Mouse (Mus musculus): Measurements from ENCODE around the gene 1110065P20Rik.

Gene 1110065P20Rik

DNA sequence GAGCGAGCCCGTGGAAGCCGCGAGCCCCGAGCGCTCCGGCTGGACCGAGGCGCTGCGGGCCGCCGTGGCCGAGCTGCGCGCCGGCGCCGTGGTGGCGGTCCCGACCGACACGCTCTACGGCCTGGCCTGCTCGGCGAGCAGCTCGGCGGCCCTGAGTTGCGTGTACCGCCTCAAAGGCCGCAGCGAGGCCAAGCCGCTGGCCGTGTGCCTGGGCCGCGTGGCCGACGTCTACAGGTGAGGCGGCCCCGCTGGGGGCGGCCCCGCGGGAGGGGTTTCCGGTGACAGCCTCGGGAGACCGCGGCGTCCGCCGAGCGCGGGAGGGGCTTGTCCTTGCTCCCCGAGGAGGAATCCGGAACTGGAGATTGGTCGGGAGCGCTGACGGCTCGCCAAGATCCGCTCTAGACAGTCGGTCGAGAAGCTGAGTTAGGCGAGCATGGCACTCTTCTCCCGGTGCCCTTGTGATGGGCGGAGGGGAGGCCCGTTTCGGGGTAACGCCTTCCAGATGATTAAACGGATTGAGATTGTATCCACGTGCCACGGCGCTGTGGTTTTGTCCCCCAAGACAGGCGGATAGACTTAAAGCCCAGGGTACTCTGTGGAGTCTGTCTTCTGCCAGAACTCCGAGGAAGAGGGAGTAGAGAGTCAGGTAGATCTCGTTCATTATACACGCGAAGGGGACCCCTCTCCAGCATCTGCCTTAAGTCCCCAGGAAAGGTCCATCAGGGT, at the start of gene 1110065P20Rik:
Gene 1110065P20Rik, minus strand, starts transcription at position 264 of the 726 bp plus-strand sequence.
- peak; percentile 83 for DNase-seq

- no peak for DNase-seq
Measured at GRCm38 (mm10) chr4:124899906-124900305, 48.9 kb upstream of the 1110065P20Rik start.

DNA sequence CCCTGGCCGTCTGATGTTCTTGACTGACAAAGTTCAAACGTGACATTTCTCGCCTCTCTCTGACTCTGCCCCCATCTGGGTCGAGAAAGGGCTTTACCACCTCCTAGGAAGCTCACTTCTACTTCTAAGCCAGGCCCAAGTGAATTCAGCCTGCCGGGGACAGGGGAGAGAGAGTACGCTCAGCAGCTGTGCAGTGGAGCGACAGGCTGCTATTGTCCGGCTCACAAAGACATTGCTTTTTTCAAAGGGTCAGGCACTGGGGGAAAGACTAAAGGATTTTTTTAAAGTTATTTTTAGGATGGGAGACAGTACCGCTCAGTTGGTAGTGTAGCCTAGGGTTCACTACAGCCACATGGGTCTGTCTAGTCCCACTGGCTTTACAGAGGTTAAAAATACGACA, 47.4 kb upstream of the 1110065P20Rik start:
- DNase-seq: no peak

DNA sequence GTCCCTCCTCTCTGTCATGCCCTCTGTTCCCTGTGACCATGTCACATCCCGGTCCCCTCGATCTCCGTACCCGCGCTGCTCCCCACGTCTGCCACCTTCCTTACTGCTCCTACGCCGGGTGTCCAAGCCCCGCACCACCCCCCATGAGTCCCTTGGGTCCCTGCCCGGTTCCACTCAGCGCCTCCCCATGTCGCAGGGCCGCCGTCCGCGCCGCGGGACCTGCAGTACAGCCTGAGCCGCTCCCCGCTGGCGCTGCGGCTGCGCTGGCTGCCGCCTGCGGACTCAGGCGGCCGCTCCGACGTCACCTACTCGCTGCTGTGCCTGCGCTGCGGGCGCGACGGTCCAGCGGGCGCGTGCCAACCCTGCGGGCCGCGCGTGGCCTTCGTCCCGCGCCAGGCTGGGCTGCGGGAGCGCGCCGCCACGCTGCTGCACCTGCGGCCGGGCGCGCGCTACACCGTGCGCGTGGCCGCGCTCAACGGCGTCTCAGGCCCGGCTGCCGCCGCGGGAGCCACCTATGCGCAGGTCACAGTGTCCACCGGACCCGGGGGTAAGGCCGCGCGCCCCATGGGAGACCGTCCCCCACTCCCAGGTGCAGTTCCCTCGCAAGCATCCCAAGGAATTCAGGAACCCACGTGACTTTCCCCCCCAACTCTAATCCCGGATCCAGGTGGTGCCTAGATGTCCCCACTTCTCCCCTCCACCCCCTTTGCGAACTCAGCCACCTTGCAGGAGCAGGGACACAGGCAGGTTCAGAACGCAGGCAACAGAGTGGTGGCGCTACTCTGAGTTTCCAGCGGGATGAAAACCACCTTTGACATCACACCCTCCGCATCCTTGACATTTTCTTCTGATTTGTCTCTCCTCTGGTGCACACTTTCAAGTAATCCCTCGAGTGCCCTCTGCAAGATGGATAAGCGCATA, 43.8 kb upstream of the 1110065P20Rik start:
- no peak for DNase-seq

DNA sequence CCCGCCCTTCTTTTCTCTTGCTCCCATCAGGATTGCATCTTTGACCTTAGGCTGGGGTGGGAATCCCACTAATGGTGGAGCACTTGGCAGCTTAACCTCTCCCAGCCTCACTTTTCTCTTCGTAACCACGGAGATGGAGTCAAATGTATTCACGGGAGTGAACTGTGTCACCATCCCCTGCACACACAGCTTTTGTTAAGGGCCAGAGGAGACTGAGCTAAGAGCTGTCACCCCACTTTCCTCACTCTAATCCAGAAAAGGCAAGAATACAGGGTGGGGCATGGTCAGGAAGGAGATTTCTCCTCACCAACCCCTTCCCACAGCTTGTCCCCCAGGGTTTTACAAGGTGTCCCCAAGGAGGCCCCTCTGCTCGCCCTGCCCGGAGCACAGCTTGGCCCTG, 42.8 kb upstream of the 1110065P20Rik start:
- no peak for DNase-seq

DNA sequence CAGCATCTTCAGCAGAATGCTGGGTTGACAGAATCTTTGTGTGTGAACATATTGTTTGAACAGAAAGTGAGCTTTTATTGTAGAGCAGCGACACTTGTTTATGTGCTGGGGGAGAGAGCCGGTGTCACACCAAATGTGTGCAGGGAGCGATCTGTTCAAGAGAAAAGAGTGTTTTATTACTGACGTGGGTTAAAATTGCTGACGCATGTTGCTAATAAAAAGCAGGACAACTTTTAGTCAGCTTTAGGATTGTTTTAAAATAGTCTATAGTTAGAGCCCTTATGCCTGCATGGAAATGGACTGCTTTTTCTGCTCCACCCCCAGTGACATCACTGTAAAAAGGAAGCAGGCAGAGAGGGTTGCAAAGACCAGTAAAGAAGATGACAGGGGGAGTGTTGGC, 39.8 kb upstream of the 1110065P20Rik start:
- no peak for DNase-seq

DNA sequence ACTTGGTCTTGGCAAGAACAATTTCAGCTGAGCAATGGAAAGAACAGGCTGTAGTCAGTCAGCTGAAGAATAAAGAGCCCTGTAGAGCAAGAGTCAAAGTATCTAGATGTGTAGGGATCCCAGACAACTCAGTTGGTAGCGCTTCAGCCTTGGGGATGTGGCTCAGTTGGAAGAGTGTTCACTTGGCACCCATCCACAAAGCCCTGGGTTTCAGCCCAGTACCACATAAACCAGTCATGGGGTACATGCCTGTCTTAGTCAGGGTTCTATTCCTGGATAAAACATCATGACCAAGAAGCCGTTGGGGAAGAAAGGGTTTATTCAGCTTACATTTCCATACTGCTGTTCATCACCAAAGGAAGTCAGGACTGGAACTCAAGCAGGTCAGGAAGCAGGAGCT, 38.9 kb upstream of the 1110065P20Rik start:
- DNase-seq: no peak

DNA sequence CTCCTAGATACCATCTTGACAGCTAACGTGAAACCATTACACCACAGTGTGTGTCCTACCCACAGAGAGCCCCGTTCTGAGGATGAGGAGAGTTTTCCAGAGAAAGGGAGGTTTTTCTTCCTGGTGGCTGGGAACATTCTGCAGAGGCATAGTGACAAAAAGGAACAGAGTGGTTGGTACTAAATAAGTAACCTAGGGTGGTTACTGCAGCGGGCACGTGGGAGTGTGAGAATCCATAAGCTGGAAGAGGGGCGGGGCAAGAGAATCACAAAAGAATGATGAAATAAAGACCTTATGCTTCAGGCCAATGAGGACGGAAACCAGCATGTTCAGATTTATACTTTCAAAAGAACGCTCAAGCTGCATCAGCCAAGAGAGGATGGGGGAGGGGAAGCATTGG, 37.7 kb upstream of the 1110065P20Rik start:
- DNase-seq: no peak

DNA sequence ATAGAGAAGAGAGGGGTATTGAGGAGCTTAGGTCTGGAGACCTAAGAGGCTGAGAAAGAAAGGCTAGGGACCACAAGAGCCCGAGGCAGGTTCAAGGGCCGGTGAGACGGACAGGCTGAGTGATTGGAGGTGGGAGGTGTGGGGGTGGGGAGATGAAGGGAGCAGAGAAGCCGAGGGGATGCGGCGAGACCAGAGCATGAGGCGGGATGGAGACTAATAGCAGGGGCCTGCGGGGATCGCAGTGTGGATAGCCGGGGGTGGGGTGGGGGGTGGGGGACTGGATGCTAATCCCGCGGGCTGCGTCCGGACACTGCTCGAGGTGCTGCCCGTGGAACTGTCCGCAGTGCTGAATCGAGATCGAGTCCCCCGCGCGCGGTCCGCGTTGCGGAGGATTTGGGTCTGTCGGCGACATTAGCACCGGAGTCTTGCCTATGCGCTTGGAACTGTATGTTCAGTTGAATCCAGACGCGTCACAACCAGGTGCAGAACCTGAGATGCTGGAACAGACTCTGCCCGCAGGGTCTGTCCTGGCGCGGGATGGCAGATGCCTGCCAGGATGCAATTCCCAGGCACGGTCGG, 31.2 kb upstream of the 1110065P20Rik start:
- no peak for DNase-seq

DNA sequence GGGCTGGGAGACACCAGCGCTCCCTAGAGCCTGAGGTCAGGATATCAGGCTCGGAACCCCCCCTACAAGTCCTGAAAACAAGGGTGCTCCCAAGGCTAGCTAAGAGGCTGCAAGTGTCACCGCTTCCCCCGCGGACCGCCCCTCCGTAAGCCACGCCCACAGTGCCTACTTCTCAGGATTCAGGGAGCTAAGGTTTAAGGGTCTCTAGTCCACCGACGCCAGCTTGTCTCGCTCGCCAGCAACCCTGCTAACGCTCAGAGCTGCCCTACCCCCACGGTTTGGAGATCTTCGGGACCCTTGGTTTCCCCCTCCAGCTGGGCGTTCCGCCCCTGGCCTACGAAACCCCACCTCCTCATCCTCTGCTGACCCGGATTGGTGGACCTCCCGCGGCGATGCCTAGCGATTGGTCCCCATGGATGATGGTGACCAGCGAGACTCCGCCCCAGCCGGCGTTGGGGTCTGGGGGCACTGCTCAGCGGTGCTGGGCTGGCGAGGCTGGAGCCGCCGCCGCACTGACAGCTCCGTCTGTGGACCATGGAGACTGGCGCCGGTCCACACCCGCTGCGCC, 30.4 kb upstream of the 1110065P20Rik start:
- DNase-seq: no peak

- DNase-seq: no peak
Measured at GRCm38 (mm10) chr4:124880599-124880998, 29.6 kb upstream of the 1110065P20Rik start, which contains the start of gene Epha10. Gene Epha10 (plus strand): TSS chr4:124880899.

GRCm38 (mm10) chr4:124872719-124873118, 21.7 kb upstream of the 1110065P20Rik start:
- DNase-seq: no peak

GRCm38 (mm10) chr4:124861283-124862188, 10.5 kb upstream of the 1110065P20Rik start, which contains the start of gene Maneal:
Gene Maneal (minus strand): TSS chr4:124862171.
- no peak for DNase-seq

DNA sequence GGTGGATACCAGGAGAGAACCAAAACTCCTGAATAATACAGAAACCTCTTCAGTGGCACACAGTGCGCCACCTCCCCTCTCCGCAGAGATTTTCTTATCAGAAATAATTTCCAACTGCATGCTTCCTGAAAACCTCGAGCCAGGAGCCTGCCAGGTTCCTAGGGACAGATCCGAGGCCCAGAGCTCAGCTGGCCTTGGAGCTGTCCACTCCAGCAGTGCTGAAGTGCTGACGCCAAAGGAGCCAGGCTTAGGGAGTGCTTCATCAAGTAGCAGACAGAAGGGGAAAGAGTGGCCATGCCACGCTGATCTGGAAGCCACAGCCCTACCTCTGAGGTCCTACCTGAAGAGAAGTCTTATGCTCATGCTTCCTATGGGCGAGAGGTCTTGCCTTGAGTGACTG, 9.4 kb upstream of the 1110065P20Rik start:
- peak; percentile 65 for DNase-seq

- DNase-seq: no peak
Measured at GRCm38 (mm10) chr4:124858370-124858769, 7.4 kb upstream of the 1110065P20Rik start.

- no peak for DNase-seq
Measured at GRCm38 (mm10) chr4:124856294-124856693, 5.3 kb upstream of the 1110065P20Rik start.

DNA sequence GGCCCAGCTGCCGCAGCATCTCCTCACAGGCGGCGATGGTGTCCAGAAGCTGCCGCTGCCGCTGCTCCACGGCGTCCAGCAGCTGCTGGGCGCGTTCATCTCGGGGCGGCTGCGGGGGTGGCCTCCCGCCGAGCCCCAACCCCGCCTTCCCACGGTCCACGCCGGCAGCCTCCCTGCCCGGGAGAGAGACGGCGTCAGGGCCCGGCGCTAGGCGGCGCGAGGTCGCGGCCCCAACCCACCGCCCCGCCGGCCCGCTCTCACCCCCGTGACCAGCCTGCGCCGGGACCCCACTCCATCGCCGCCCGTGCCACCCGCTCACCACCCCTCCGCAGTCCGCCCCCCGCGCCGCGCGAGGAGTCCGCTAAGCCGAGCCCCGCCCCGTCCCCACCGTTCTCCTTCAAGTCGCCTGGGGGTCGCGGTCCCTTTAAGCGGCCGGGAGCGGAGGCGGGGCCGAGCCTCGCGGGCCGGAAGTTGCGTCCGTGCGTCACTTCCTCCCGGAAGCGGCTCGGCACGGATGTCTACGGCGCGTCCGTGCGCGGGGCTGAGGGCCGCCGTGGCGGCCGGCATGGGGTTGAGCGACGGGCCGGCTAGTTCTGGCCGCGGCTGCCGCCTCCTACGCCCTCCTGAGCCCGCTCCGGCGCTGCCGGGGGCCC, 609 bp downstream of the 1110065P20Rik start, which contains the start of gene Yrdc:
Gene Yrdc, plus strand, starts transcription at position 419 of the 653 bp plus-strand sequence.
- peak; percentile 95 for DNase-seq

DNA sequence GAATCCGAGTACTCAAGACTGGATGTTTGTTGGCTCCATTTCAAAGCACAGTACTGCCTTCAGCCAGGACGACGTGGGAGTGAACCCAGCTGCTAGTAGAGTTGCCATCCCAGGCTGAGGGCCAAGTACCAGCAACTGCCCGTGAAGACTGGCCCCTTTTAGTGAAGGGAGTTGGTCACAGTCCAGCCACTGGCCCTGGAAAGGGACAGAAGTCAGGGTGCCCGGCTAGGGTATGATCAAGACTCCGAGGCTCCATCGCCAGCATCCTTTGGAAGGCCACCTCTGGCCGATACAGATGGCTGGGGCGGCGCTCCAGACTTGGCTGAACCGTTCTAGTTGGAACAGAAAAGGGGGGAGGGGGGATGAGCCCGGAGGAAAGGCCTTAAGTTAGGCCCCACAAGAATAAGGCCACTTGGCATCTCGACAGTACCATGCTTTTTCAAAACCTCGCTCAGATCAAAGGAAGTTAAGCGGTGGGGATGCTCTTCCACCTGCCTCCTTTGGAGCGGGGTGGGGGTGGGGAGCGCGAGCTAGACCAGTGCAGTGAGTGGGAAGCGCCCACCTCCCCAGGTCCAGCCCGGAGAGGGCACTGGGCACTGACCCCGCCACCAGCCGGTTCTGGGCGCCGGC, 1.2 kb downstream of the 1110065P20Rik start:
- peak; percentile 67 for DNase-seq

- DNase-seq: peak; percentile 88
Measured at GRCm38 (mm10) chr4:124847573-124847972, 3.4 kb downstream of the 1110065P20Rik start.

DNA sequence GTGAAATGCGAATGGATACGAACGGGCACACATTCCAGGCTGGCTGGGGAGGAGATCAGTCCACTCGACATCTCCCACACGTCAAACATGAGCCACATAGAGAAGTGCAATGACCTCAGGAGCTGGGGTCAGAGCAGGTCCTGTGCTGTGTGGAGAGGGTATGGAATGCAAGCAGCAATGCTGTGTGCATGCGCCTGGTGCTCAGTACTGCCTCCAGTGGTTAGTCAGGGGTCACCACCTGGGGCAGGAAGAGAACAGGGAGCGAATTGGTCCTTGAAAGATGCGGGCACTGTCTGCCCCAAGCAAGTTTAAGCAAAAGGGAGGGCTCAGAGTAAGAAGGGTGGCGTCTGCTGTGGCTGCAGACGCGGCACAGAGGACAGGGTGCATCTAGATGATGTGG, 7.5 kb downstream of the 1110065P20Rik start:
- DNase-seq: peak; percentile 34

GRCm38 (mm10) chr4:124840998-124841397, 10.0 kb downstream of the 1110065P20Rik start:
- DNase-seq: no peak
